Mouse (Mus musculus) thymus, postnatal 4 days (tissue): ENCODE data around the gene Ptch2.

ENCODE experiments used
- DNase-seq: peaks from one replicate; pipeline ENCODE4 v3.0.0; 2021

Ptch2 gene

GRCm38 (mm10) chr4:117105127-117105526, 9.3 kb downstream of the Ptch2 start:
- DNase-seq: no peak

- no peak for DNase-seq
Observed at GRCm38 (mm10) chr4:117107813-117108523, 12.1 kb downstream of the Ptch2 start.

- DNase-seq: no peak
Observed at GRCm38 (mm10) chr4:117108524-117108849, 12.6 kb downstream of the Ptch2 start.

GRCm38 (mm10) chr4:117109330-117109729, 13.5 kb downstream of the Ptch2 start:
- no peak for DNase-seq

- DNase-seq: peak; percentile 66
Observed at GRCm38 (mm10) chr4:117110249-117110648, 14.4 kb downstream of the Ptch2 start.

- no peak for DNase-seq
Observed at GRCm38 (mm10) chr4:117110985-117111384, 15.1 kb downstream of the Ptch2 start.

GRCm38 (mm10) chr4:117113237-117113636, 17.4 kb downstream of the Ptch2 start:
- DNase-seq: no peak

GRCm38 (mm10) chr4:117115592-117115991, 19.7 kb downstream of the Ptch2 start:
- peak; percentile 74 for DNase-seq

GRCm38 (mm10) chr4:117117931-117118330, 22.1 kb downstream of the Ptch2 start:
- DNase-seq: no peak

- no peak for DNase-seq
Observed at GRCm38 (mm10) chr4:117119636-117120035, 23.8 kb downstream of the Ptch2 start.

GRCm38 (mm10) chr4:117120052-117120444, 24.2 kb downstream of the Ptch2 start:
- DNase-seq: no peak

- DNase-seq: peak; percentile 96
Observed at GRCm38 (mm10) chr4:117120445-117121414, 24.9 kb downstream of the Ptch2 start.

- DNase-seq: no peak
Observed at GRCm38 (mm10) chr4:117122209-117122608, 26.3 kb downstream of the Ptch2 start.

GRCm38 (mm10) chr4:117123546-117124217, 27.8 kb downstream of the Ptch2 start:
- no peak for DNase-seq

GRCm38 (mm10) chr4:117124218-117124517, 28.3 kb downstream of the Ptch2 start:
- no peak for DNase-seq

- peak; percentile 70 for DNase-seq
Observed at GRCm38 (mm10) chr4:117124518-117125347, 28.9 kb downstream of the Ptch2 start.

GRCm38 (mm10) chr4:117125348-117125909, 29.6 kb downstream of the Ptch2 start, which contains the start of gene Btbd19:
Gene Btbd19 (minus strand): TSS chr4:117125725.
- peak; percentile 45 for DNase-seq

- peak; percentile 71 for DNase-seq
Observed at GRCm38 (mm10) chr4:117125910-117126674, 30.2 kb downstream of the Ptch2 start.

- no peak for DNase-seq
Observed at GRCm38 (mm10) chr4:117126675-117127290, 30.9 kb downstream of the Ptch2 start, which contains the start of gene Tctex1d4. Gene Tctex1d4 (plus strand): TSS chr4:117126794.

- DNase-seq: no peak
Observed at GRCm38 (mm10) chr4:117127991-117128686, 32.3 kb downstream of the Ptch2 start.
